Mouse (Mus musculus) cerebellum, postnatal 14 days (tissue): ENCODE data around the gene Gm10985.

Experiments
- DNase-seq, 2 experiments: peaks; one replicate each; pipeline ENCODE4 v3.0.0; 2021; ENCODE audit warnings: mixed read lengths in 2 of 2

Gm10985 gene

GRCm38 (mm10) chr3:53844786-53845185 is at the start of gene Gm10985:
TSS of gene Gm10985 (plus strand) at chr3:53845086.
- DNase-seq: no peak

GRCm38 (mm10) chr3:53796933-53797332 is 48.0 kb upstream of the Gm10985 start:
- DNase-seq: peak; percentile 36 to 60

DNA sequence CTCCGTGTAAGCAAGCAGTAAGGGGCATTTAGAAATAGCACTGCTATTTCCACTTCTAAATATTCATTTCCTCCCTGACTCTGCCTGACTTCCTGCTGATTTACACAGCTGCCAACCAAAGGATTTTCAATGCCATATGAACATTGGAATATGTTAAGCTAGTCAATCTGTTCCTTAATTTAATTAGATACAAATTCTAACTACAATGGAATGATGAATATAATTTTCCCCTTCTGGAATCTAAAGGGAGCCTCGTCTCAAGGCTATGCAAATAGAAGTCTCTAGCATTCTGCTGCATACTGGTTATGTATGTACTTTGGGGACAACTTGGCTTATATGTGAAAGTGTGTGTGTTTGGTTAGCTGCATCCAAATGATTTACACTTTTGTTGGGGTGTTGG is 45.2 kb upstream of the Gm10985 start:
- DNase-seq: no peak

GRCm38 (mm10) chr3:53813421-53813977 is 31.4 kb upstream of the Gm10985 start:
- no peak for DNase-seq

DNA sequence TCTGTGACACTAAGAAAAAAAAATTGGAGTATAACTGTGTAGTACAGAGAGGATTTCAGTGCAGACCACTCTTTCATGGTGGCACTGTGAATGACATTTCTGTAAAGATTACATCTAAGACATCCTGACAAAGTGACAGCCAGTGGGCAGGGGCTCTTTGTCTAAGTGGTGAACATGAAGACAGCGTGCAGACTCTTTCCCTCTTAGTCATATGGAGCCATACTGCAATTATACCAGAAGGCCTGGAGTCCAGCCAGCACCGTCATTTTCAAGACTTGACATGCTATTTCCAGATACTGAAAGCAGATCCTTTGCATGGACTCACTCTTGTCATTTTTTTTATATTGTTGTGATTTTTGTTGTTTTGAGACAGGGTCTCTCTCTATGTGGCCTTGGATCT is 10.6 kb upstream of the Gm10985 start:
- DNase-seq: no peak

GRCm38 (mm10) chr3:53846206-53846928 is 1.5 kb downstream of the Gm10985 start:
- DNase-seq: no peak

GRCm38 (mm10) chr3:53847726-53848125 is 2.8 kb downstream of the Gm10985 start:
- no peak for DNase-seq

DNA sequence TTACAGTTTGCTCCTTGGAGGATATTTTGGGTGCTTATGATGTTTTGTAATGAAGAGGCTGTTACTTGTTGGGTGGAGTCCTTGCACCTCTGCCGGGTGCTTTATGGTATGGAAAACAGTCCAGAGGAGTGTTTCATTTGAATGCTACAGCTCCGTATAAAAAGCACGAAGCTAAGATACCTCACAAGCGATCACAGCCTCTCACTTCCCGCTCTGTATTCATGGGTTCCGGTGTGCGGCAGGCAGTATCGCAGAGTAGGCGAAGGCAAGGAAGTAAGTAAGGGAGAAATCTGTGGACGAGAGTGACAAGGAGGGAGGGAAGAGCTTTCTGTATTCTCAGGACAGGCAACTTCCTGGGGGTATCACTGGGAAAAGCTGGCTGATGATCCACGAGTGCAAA is 3.4 kb downstream of the Gm10985 start:
- DNase-seq: no peak

GRCm38 (mm10) chr3:53854261-53854660 is 9.4 kb downstream of the Gm10985 start:
- no peak for DNase-seq

DNA sequence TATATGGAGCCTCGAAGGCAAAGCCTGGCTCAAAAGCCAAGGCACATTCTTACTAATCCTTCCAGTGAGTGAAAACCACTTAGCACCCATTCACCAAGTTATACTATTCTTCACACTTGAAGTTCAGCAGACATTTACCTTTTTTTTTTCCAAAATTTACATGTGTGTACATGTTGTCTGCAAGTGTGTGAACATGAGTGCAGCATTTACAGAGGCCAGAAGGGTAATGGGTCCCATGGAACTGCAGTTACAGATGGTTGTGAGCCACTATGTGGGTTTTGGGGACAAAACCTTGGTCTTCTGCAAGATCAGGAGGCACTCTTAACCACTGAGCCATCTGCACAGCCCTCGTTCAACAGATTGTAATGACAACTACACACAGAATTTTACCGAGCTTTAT is 9.9 kb downstream of the Gm10985 start:
- no peak for DNase-seq

DNA sequence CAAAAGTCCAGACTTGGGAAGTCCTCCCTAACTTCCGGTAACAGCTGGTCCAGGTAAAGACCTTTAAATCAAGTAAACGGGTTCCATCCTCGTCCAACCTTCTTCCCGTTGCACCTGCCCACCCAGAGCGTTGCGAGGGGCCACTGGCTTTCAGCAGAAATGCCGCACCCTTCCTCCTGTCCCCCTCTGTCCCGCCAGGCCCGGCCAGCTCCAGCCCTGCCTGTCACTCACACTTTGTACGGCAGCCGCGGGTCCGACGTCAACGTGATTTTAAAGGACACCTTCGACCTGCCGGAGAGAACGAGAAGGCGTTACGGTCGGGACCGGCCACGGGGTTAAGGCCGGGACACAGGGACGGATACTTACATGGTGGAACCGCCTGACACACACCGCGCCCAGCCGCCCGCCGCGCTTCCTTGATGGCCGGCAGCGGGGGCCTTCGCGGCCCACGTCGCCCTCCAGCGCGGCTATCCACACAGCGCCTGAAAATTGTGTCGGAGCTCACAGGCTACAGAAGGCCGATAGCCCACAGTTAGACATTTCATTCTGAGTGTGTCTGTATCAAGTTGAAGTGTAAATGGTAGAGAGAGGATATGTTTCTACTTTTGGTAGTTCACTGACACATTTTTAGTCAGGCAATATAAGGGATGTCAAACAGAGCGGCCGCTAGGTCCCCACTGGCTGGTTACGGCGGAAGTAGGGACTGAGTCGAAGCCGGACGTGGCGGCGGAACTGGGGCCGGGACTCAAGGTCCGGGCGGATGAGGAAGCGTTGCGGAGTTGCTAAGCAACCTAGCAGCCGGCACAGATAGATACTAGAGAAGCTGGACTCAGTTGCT is 18.7 kb downstream of the Gm10985 start, which contains the start of gene Ufm1:
Gene Ufm1 (minus strand): TSS at position 448 of the 838 bp plus-strand sequence.
- DNase-seq: peak; percentile 93 to 94

DNA sequence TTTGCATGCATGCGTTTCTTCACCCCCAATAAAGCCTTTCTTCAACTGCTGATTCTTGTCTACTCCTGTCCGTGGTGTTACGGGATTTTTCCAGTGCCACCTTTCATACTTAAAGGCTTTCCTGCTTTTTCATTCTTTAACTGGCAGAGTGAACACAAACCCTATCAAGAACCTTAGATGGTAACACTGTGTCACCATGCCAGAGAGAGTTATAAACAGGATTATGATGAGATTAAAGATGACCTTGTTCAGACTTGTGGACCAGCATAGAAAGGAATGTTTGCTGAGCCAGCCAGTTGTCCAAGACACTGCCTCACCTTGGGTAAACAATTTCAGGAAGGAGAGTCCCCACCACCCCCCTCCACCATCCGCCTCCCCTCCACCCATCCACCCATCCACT is 23.3 kb downstream of the Gm10985 start:
- no peak for DNase-seq

DNA sequence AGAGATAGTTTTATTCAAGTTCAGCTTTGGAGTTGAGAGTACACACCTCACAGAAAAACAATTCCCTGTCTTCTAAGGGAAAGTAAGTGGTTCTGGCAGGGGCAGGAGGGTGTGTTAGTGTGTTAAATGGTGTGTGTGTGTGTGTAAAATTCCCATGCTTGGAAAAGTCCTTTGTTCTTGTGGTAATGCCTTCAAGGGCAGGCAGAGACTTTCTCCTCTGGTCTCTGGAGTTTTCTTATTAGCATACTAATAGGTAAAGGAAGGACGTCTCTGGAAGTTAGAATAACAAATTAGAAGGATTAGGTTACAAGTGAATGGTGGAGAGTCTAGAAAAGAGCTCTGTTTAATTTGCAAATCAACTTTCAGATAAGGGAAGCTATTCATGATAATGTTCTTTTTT is 24.4 kb downstream of the Gm10985 start:
- no peak for DNase-seq

DNA sequence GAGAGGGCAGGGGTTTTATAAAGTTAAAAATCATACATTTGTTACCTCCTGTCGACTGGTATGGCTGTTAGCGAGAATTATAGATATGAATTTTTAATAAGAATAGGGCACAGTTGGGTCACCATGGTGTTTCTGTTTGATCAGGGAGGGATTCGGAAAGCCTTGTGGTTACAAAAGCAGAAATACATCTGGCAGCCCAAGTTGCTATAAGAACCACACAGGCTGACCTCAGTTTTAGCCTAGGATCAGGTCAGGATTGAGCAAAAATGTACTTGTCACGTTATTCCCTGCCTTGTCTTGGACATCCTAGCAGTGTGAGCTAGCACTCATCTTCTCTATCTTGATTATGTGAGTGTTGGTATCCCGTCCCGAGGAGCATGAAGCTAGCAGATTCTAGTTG is 25.6 kb downstream of the Gm10985 start:
- no peak for DNase-seq

- no peak for DNase-seq
Observed at GRCm38 (mm10) chr3:53871596-53871995, 26.7 kb downstream of the Gm10985 start.

GRCm38 (mm10) chr3:53890619-53891540 is 46.0 kb downstream of the Gm10985 start:
- peak in 1 of 2 experiments; percentile 3 for DNase-seq
